Mouse (Mus musculus) embryonic facial prominence, embryonic 13.5 days (tissue): Measurements from ENCODE around the gene Braf. TPM values are rescaled to one million over a fixed set of nuclear protein-coding genes. Genes with fewer than 3 reads are reported as not detected.
"Not testable (repeated sequence)": the region's sequence is repeated elsewhere in the genome, so short reads cannot be mapped to it uniquely, and the experiment has no call there.

Source experiments
- ATAC-seq: fragments of 200-750 bp; cut with Nextera tagmentation; 2 replicates; pipeline ENCODE4 v1.8.0; 2017; ENCODE audit warnings: low read depth; ENCODE audit not compliant: insufficient number of reproducible peaks, insufficient read depth, low FRiP score, low TSS enrichment
- H3K27ac ChIP-seq: fragments of 300-500 bp; sonication (generic); 2 replicates; pipeline ENCODE4 v1.5.1; 2015; ENCODE audit warnings: moderate library complexity, mild to moderate bottlenecking, inconsistent platforms
- H3K27me3 ChIP-seq: fragments of 300-500 bp; sonication (generic); 2 replicates; pipeline ENCODE4 v1.6.1; 2015; ENCODE audit warnings: mild to moderate bottlenecking, inconsistent platforms
- H3K36me3 ChIP-seq: fragments of 300-500 bp; sonication (generic); 2 replicates; pipeline ENCODE4 v1.6.1; 2015; ENCODE audit warnings: mild to moderate bottlenecking, inconsistent platforms
- H3K4me1 ChIP-seq: fragments of 300-500 bp; sonication (generic); 2 replicates; pipeline ENCODE4 v1.6.1; 2015; ENCODE audit warnings: inconsistent platforms
- H3K4me2 ChIP-seq: fragments of 300-500 bp; sonication (generic); 2 replicates; pipeline ENCODE4 v1.6.1; 2015; ENCODE audit warnings: moderate library complexity, mild to moderate bottlenecking, inconsistent platforms
- H3K4me3 ChIP-seq: fragments of 300-500 bp; sonication (generic); 2 replicates; pipeline ENCODE4 v1.5.1; 2015; ENCODE audit warnings: mild to moderate bottlenecking, inconsistent platforms
- H3K9ac ChIP-seq: fragments of 300-500 bp; sonication (generic); 2 replicates; pipeline ENCODE4 v1.6.1; 2015; ENCODE audit warnings: mild to moderate bottlenecking, inconsistent platforms
- H3K9me3 ChIP-seq: fragments of 300-500 bp; sonication (generic); 2 replicates; pipeline ENCODE4 v1.6.1; 2016; ENCODE audit warnings: inconsistent platforms
- WGBS: fragments of 180-500 bp; shearing (Covaris S2); methylation state at CpG from one replicate; pipeline ENCODE4 v1.1.7; 2015; ENCODE audit warnings: mixed read lengths; 5-methylcytosine and 5-hydroxymethylcytosine counted together
- polyA plus RNA-seq: library from polyadenylated mRNA; unstranded; fragments of >200 nt; fragmentation: Nextera tagmentation; extraction: Ambion mirVana; gene quantifications from 2 replicates; pipeline ENCODE4 v1.2.1, GENCODE M21; 2015

Braf gene
- polyA plus RNA-seq, 1 experiment from 2014 or later, result 17.6 TPM

DNA sequence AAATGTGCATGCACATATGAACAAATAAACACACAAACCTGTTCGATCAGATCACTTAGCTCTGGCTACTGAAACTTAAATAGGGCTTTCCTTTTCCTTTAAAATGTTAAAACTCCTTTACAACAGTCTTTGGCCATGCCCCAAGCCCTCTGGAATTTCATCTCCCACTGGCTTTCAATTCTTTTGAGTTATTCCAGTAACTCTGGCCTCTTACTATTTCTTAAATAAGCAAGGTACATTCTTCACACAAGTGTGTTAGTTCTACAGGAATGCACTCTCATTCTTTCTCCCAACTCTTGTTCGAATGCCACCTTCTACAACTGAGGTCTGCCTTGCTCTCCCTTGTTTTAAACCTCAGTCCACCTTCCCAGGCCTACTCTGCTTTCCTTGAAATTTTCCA is 8.2 kb downstream of the Braf start:
- no peak for ATAC-seq
- peaks cover 6% of the 10 kb centered on the region; the same call in 1 of the 2 replicates for H3K4me1 ChIP-seq
- WGBS, result 85% methylated on average over 2 of the region's 2 CpGs
- no peak overlapping the region for H3K4me2 ChIP-seq
- no peaks in the 10 kb centered on the region for H3K36me3 ChIP-seq
- H3K27ac ChIP-seq, result no peak overlapping the region
- H3K9ac ChIP-seq, result no peak overlapping the region
- H3K9me3 ChIP-seq, result no peaks in the 10 kb centered on the region
- no peaks in the 10 kb centered on the region for H3K27me3 ChIP-seq
- H3K4me3 ChIP-seq, result no peak overlapping the region

DNA sequence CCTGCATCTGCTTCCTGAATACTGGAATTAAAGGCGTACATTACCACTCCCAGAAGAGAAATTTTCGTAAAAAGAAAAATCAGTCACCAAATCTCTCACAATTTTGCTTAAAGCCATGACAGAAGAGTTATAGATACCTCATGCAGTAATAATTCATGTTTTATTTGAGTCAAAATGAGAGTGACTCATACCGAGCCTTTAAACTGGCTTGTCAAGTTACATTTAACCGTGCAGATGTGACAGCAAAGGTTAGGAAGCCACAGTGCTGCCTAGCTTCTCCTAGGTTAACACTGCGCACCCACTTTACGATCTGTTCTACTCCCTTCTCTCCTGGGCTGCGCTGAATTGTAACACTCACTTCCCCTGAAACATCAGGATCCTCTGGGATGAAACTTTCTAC is 10.9 kb downstream of the Braf start:
- peaks cover 4% of the 10 kb centered on the region; the same call in 1 of the 2 replicates for H3K4me1 ChIP-seq
- ATAC-seq, result no peak
- WGBS, result 66% methylated on average over 7 of the region's 7 CpGs

GRCm38 (mm10) chr6:39713399-39713798 is 11.9 kb downstream of the Braf start:
- 52% methylated on average over 3 of the region's 3 CpGs for WGBS
- no peak for ATAC-seq
- H3K9ac ChIP-seq, result no peak overlapping the region
- peaks cover 4% of the 10 kb centered on the region; the same call in 1 of the 2 replicates for H3K4me1 ChIP-seq
- H3K36me3 ChIP-seq, result 0 out of 2 replicates have a peak, but pooled peaks cover 3% of the 10 kb centered on the region
- H3K27ac ChIP-seq, result no peak overlapping the region
- H3K4me2 ChIP-seq, result no peak overlapping the region
- no peak overlapping the region for H3K4me3 ChIP-seq
- H3K27me3 ChIP-seq, result no peaks in the 10 kb centered on the region
- H3K9me3 ChIP-seq, result no peaks in the 10 kb centered on the region

More for the DNA sequence above, 10.9 kb downstream of the Braf start:
- no peaks in the 10 kb centered on the region for H3K27me3 ChIP-seq
- H3K36me3 ChIP-seq, result 0 out of 2 replicates have a peak, but pooled peaks cover 3% of the 10 kb centered on the region
- no peak overlapping the region for H3K27ac ChIP-seq
- no peak overlapping the region for H3K4me2 ChIP-seq
- no peak overlapping the region for H3K9ac ChIP-seq
- H3K4me3 ChIP-seq, result no peak overlapping the region
- H3K9me3 ChIP-seq, result no peaks in the 10 kb centered on the region

- WGBS, result 95% methylated on average over 4 of the region's 4 CpGs
- Histone ChIP-seq H3K9ac (no peak overlapping the region), H3K4me3 (no peak overlapping the region), H3K36me3 (no peaks in the 10 kb centered on the region), H3K9me3 (no peaks in the 10 kb centered on the region), H3K27me3 (no peaks in the 10 kb centered on the region), H3K27ac (no peak overlapping the region), H3K4me2 (no peak overlapping the region), H3K4me1 (no peaks in the 10 kb centered on the region)
- ATAC-seq, result no peak
These were observed 19.6 kb downstream of the Braf start for GRCm38 (mm10) chr6:39705625-39706024.

GRCm38 (mm10) chr6:39693126-39693525 is 32.1 kb downstream of the Braf start:
- H3K4me1 ChIP-seq, result no peaks in the 10 kb centered on the region
- no peaks in the 10 kb centered on the region for H3K36me3 ChIP-seq
- H3K27ac ChIP-seq, result no peak overlapping the region
- 92% methylated on average over 1 of the region's 1 CpGs for WGBS
- no peak overlapping the region for H3K4me3 ChIP-seq
- H3K9ac ChIP-seq, result no peak overlapping the region
- H3K9me3 ChIP-seq, result no peaks in the 10 kb centered on the region
- no peaks in the 10 kb centered on the region for H3K27me3 ChIP-seq
- ATAC-seq, result no peak
- no peak overlapping the region for H3K4me2 ChIP-seq

- not testable (repeated sequence) for H3K4me3 ChIP-seq, H3K36me3 ChIP-seq, H3K27me3 ChIP-seq, H3K9ac ChIP-seq, H3K27ac ChIP-seq, H3K4me2 ChIP-seq, ATAC-seq, H3K9me3 ChIP-seq, H3K4me1 ChIP-seq
These were observed 38.4 kb downstream of the Braf start for GRCm38 (mm10) chr6:39686839-39687238.

DNA sequence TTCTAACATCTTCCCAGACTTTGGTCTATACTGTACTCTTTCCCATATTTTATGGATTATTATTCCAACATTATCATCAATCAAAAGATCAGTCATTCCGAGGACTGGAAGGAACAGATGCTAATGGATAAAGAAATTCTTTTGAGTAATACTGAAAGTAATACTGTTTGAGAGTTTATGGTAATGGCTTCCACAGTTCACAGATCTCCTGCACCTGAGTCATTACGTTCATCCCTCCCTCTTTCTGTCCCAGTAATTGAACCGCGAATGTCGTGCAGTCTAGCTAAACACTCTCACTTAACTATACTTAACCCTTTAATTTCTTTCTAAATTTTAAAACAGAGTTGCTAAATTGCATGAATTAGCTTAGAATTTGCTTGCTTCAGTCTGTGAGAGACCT is 43.5 kb downstream of the Braf start:
- Histone ChIP-seq H3K27ac (no peak overlapping the region), H3K9me3 (0 out of 2 replicates have a peak, but pooled peaks cover 1% of the 10 kb centered on the region), H3K4me2 (no peak overlapping the region), H3K36me3 (peaks cover 16% of the 10 kb centered on the region), H3K4me3 (no peak overlapping the region), H3K27me3 (no peaks in the 10 kb centered on the region), H3K4me1 (no peaks in the 10 kb centered on the region; the same call in 1 of the 2 replicates), H3K9ac (no peak overlapping the region)
- 38% methylated on average over 5 of the region's 5 CpGs for WGBS
- no peak for ATAC-seq

DNA sequence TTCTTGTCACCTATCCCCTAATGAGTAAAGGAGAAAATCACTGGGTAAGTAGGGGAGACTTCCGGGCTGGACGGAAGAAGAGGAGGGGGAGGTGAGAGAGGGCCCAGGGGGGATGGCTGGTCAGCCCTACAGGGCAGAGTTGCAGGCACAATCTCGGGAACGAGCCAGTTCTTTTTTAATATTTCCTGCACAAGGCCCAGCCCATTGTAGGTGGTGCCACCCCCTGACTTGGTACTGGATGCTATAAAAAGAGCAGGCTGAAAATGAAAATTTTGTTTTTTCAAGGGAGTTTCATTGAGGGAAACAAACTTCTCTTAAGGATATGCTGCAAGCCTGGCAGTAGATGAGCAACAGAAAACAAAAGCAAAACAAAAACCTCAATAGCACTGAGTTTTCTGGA is 44.7 kb downstream of the Braf start:
- 20% methylated on average over 4 of the region's 4 CpGs for WGBS
- Histone ChIP-seq H3K27me3 (no peaks in the 10 kb centered on the region), H3K4me1 (no peaks in the 10 kb centered on the region; the same call in 1 of the 2 replicates), H3K27ac (no peak overlapping the region), H3K36me3 (peaks cover 20% of the 10 kb centered on the region), H3K9ac (no peak overlapping the region), H3K4me2 (no peak overlapping the region), H3K4me3 (no peak overlapping the region), H3K9me3 (0 out of 2 replicates have a peak, but pooled peaks cover 4% of the 10 kb centered on the region)
- ATAC-seq, result no peak

DNA sequence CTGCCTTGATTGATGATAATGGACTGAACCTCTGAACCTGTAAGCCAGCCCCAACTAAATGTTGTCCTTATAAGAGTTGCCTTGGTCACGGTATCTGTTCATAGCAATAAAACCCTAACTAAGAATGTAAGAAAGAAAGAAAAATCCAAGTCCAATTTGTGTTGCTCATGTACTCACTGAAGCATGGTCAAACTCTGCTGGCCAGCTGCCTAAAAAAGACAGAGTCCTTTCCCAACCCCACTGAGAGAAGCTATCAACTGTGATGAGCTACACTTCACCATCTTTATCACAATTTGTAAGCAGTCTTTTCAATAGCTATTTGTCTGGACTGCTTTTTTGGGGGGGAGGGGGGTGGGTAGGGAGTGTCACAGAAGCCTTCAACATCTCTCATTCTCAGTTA is 47.0 kb downstream of the Braf start:
- 0 out of 2 replicates have a peak, but pooled peaks cover 4% of the 10 kb centered on the region for H3K9me3 ChIP-seq
- 96% methylated on average over 1 of the region's 1 CpGs for WGBS
- ATAC-seq, result no peak
- no peak overlapping the region for H3K4me2 ChIP-seq
- no peaks in the 10 kb centered on the region; the same call in 1 of the 2 replicates for H3K4me1 ChIP-seq
- peaks cover 27% of the 10 kb centered on the region for H3K36me3 ChIP-seq
- H3K27ac ChIP-seq, result no peak overlapping the region
- no peaks in the 10 kb centered on the region for H3K27me3 ChIP-seq
- H3K9ac ChIP-seq, result no peak overlapping the region
- H3K4me3 ChIP-seq, result no peak overlapping the region

GRCm38 (mm10) chr6:39675081-39675480 is 50.2 kb downstream of the Braf start:
- H3K27me3 ChIP-seq, result no peaks in the 10 kb centered on the region
- peaks cover 32% of the 10 kb centered on the region for H3K36me3 ChIP-seq
- no peak for ATAC-seq
- H3K4me2 ChIP-seq, result no peak overlapping the region
- H3K4me1 ChIP-seq, result no peaks in the 10 kb centered on the region
- no peak overlapping the region for H3K27ac ChIP-seq
- H3K9ac ChIP-seq, result no peak overlapping the region
- 0 out of 2 replicates have a peak, but pooled peaks cover 4% of the 10 kb centered on the region for H3K9me3 ChIP-seq
- H3K4me3 ChIP-seq, result no peak overlapping the region
- 87% methylated on average over 7 of the region's 7 CpGs for WGBS

DNA sequence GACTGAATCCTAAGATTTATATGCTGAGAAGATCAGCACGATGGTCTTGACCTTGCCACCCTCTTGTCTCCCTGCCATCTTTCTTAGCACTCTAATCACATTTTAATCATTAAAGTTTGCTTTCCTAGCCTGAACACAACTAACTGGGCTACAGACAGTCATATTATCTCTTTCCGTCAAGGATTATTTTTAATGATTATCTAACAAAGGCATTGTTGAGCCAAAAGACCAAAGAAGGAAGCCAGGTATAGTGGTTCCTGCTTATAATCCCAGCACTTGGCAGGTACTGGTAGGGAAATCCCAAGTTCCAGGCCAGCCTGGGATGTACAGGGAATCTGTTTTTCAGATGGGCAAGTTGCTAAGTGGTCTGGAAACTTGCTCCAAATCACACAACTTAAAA is 114.0 kb downstream of the Braf start:
- WGBS, result 92% methylated on average over 2 of the region's 2 CpGs
- Histone ChIP-seq H3K36me3 (peaks cover 27% of the 10 kb centered on the region), H3K4me3 (no peak overlapping the region), H3K4me2 (no peak overlapping the region), H3K9me3 (no peaks in the 10 kb centered on the region), H3K27ac (no peak overlapping the region), H3K27me3 (no peaks in the 10 kb centered on the region), H3K4me1 (no peaks in the 10 kb centered on the region), H3K9ac (no peak overlapping the region)
- no peak for ATAC-seq

DNA sequence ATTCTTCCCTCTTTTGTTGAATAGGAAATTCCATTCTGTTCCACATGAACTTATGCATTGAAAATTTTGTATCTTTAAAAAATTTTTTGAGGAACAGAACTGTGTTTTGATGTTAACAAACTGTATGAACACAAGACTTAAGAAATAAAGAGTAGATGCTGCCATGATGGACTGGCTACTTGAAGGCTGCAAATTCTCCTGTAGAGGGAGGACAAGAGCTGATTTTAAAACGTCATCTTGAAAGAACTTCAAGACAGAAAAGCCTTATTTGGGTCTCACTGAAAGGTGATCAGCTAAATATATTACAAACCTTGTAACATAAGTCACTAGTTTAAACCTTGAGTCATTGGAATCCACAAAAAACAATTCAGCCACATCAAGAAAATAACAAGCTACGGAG is 115.1 kb downstream of the Braf start:
- no peaks in the 10 kb centered on the region for H3K4me1 ChIP-seq
- H3K27me3 ChIP-seq, result no peaks in the 10 kb centered on the region
- 69% methylated on average over 2 of the region's 2 CpGs for WGBS
- H3K9ac ChIP-seq, result no peak overlapping the region
- peaks cover 22% of the 10 kb centered on the region for H3K36me3 ChIP-seq
- no peak overlapping the region for H3K4me2 ChIP-seq
- no peak for ATAC-seq
- H3K9me3 ChIP-seq, result no peaks in the 10 kb centered on the region
- no peak overlapping the region for H3K27ac ChIP-seq
- no peak overlapping the region for H3K4me3 ChIP-seq
